Mouse (Mus musculus) neutrophil, adult 59 days (primary cell): ENCODE data around the gene Med25. TPM values are rescaled to one million over a fixed set of nuclear protein-coding genes. Genes with fewer than 3 reads are reported as not detected.

Experiments
- total RNA-seq, 2 experiments: library from RNA; stranded (reverse); gene quantifications; 1 replicate in 1 of 2; 2 replicates in 1 of 2; pipeline ENCODE4 v1.2.4; 2023

The Med25 gene
- total RNA-seq = 10 to 100 TPM; 36.9 to 38.1 TPM

DNA sequence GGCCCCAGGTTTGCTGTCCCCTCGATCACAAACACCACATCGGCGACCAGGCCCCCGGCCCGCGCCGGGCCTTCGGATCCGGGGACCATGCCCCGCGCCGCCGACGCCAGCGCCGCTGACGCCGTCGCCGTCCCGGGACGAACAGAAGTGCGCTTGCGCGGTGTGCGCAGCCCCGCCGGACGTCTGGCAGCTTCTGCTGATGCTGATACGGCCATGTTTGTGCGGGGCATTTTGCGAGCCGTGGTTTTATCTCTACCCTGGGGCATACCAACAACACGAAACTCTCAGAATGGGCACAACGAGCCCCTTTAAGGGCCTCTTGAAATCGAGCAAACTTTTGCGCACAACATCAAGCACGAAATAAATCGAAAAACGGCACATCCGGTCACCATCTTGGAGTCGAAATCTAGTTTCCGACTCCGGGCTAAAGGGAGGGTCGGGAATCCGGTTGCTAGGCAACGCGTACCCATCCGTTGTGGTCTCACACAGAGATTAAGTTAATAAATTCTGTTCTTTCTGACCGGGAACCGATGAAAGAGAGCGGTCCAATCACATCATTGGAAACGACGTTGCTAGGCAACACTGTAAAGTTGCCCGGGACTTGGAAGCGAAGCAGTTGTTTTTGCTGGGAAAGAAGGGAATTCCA lies at the start of gene Med25:
Gene Med25, minus strand, starts transcription at position 437 of the 646 bp plus-strand sequence.

GRCm38 (mm10) chr7:44929204-44930151 lies 37.0 kb upstream of the Med25 start, which contains the start of gene Ap2a1:
Gene Ap2a1, minus strand, starts transcription at chr7:44929496.

GRCm38 (mm10) chr7:44895593-44896434 lies 3.3 kb upstream of the Med25 start, which contains the start of gene Fuz:
Gene Fuz, plus strand, starts transcription at chr7:44896079.

DNA sequence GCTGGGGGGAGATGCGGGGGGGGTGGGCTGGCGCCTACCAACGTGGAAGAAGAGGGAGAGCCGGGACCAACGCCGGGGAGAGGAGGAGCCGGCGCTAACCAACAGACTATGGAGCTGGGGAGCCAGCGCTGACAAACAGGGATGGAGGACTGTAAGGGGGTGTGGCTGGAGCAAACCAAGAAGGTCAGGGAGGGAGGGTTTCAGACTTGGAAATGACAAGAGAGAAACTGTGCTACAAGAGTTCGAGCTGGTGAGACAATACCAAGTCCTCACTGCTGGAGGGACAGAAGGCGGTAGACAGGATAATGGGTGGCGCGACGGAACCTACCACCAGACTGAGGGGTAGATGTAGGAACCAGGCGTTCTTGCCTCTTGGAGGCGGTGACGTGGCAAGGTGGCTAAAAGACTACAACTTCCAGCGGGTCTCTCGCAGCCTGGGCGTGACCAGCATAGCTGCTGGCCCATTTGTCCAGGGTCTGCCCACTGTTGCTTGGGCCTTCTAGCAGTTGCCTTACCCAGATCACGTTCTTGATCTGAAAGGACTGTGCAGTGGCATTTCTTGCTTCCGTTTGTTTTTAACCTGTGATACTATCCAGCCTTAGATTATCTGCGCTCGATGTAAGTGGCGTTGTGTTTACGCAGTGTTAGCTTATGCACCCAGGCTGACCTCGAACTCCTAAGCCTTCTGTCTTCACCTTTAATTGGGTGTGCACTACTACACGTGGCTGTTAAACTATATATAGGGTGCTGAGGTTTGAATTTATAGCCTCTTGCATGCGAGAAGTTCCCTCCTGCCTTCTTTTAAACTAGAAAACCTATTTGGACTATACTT lies 22.6 kb downstream of the Med25 start, which contains the start of gene Ptov1:
Gene Ptov1, minus strand, starts transcription at position 92 of the 832 bp plus-strand sequence.

DNA sequence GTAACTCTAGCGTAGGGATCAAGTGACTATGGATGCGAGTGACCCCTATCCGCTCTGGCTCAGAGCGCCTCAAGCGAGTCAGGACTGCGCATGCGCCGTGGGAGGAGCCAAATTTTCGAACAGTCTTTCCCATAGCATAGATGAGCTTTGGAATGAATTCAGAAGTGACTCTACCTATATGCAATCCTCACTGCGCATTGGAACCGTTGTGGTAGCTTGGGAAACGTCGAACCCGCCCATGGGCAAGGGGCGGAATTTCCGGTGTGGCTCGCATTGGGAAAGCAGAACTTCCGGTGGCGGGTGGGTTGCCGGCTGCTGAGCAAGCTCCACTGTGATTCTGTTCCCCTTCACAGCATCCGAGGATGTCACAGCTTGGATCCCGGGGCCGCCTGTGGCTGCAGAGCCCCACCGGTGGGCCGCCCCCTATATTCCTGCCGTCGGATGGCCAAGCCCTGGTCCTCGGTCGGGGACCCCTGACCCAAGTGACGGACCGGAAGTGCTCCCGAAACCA lies 35.4 kb downstream of the Med25 start, which contains the start of gene Pnkp:
Gene Pnkp, plus strand, starts transcription at position 98 of the 511 bp plus-strand sequence.

GRCm38 (mm10) chr7:44848561-44849415 lies 43.7 kb downstream of the Med25 start, which contains the start of the genes Akt1s1 and Tbc1d17:
Gene Akt1s1, plus strand, starts transcription at chr7:44848991.
Gene Tbc1d17, minus strand, starts transcription at chr7:44849079.

Other genes with a start within 250 kb of the Med25 start
- gene Myh14, start 221.9 kb downstream of the Med25 start, total RNA-seq = not detected
- gene Izumo2, start 184.0 kb downstream of the Med25 start, total RNA-seq = not detected
- gene Vrk3, start 144.3 kb downstream of the Med25 start, total RNA-seq = 10 to 100 TPM; 49.1 to 59.2 TPM
- 1 to 10 TPM; 1.0 to 1.7 TPM for gene Zfp473, start 141.7 kb downstream of the Med25 start, total RNA-seq
- 10 to 100 TPM; 50.3 to 52.5 TPM for gene Nup62, start 76.6 kb downstream of the Med25 start, total RNA-seq
- gene Il4i1, start 76.3 kb downstream of the Med25 start, total RNA-seq = 1 to 10 TPM in 1 of 2 experiments, under 1 TPM in 1; 0.64 to 1.8 TPM
- 1 to 10 TPM; 4.9 to 6.0 TPM for gene Atf5, start 76.1 kb downstream of the Med25 start, total RNA-seq
- 10 to 100 TPM; 14.1 to 15.2 TPM for gene Akt1s1, start 43.7 kb downstream of the Med25 start, total RNA-seq
- 10 to 100 TPM; 32.1 to 45.3 TPM for gene Tbc1d17, start 43.6 kb downstream of the Med25 start, total RNA-seq
- 100 to 1,000 TPM; 390 to 443 TPM for gene Pnkp, start 35.6 kb downstream of the Med25 start, total RNA-seq
- gene Ptov1, start 22.9 kb downstream of the Med25 start, total RNA-seq = 10 to 100 TPM; 32.3 to 33.9 TPM
- 1 to 10 TPM; 4.6 to 6.1 TPM for gene Fuz, start 3.4 kb upstream of the Med25 start, total RNA-seq
- 10 to 100 TPM; 61.7 to 69.2 TPM for gene Ap2a1, start 36.8 kb upstream of the Med25 start, total RNA-seq
- gene Tsks, start 50.5 kb upstream of the Med25 start, total RNA-seq = not detected
- under 1 TPM; 0.33 to 0.53 TPM for gene Cpt1c, start 82.1 kb upstream of the Med25 start, total RNA-seq
- gene Prmt1, start 93.9 kb upstream of the Med25 start, total RNA-seq = 10 to 100 TPM; 79.2 to 80.4 TPM
- gene Irf3, start 104.9 kb upstream of the Med25 start, total RNA-seq = 10 to 100 TPM; 55.8 to 60.1 TPM
- 10 to 100 TPM in 1 of 2 experiments, 1 to 10 TPM in 1; 9.3 to 14.3 TPM for gene Bcl2l12, start 106.0 kb upstream of the Med25 start, total RNA-seq
- gene Scaf1, start 123.7 kb upstream of the Med25 start, total RNA-seq = 10 to 100 TPM; 57.7 to 58.5 TPM
- 10 to 100 TPM; 13.6 to 16.8 TPM for gene Rras, start 125.2 kb upstream of the Med25 start, total RNA-seq
- 10 to 100 TPM; 22.7 to 23.8 TPM for gene Prr12, start 160.2 kb upstream of the Med25 start, total RNA-seq
- 10 to 100 TPM; 31.4 to 34.3 TPM for gene Nosip, start 169.7 kb upstream of the Med25 start, total RNA-seq
- gene Prrg2, start 170.0 kb upstream of the Med25 start, total RNA-seq = 10 to 100 TPM; 14.5 to 15.6 TPM
- 1 to 10 TPM in 1 of 2 experiments, under 1 TPM in 1; 0.79 to 2.8 TPM for gene Rcn3, start 199.5 kb upstream of the Med25 start, total RNA-seq
- gene Fcgrt, start 211.1 kb upstream of the Med25 start, total RNA-seq = 10 to 100 TPM; 15.6 to 23.0 TPM
- 1,000 to 10,000 TPM in 1 of 2 experiments, 100 to 1,000 TPM in 1; 885 to 1,040 TPM for gene Rps11, start 231.7 kb upstream of the Med25 start, total RNA-seq
- gene Rpl13a, start 236.0 kb upstream of the Med25 start, total RNA-seq = 1,000 to 10,000 TPM; 1,010 to 1,095 TPM
- not detected for gene Gm45713, start 243.5 kb upstream of the Med25 start, total RNA-seq
- gene Flt3l, start 243.7 kb upstream of the Med25 start, total RNA-seq = 10 to 100 TPM; 23.6 to 24.1 TPM